Mouse (Mus musculus) CH12.LX (cell line): Measurements from ENCODE around the gene Lrmda.

Source experiments
- CTCF ChIP-seq, 2 experiments: IDR thresholded peaks in 1 of 2; conservative IDR thresholded peaks in 1 of 2; 2 replicates each; pipeline ENCODE4 v1.5.1; 2011 to 2012; ENCODE audit warnings: low read depth in 2 of 2, low read length in 2 of 2, improper control_type of control experiment in 1 of 2, inconsistent platforms in 1 of 2, mild to moderate bottlenecking in 1 of 2, moderate library complexity in 1 of 2
- IRF4 ChIP-seq: IDR thresholded peaks from 2 replicates; pipeline ENCODE4 v1.6.1; 2014; ENCODE audit warnings: low read depth, mild to moderate bottlenecking, inconsistent platforms, low read length, improper control_type of control experiment
- JUND ChIP-seq: conservative IDR thresholded peaks from 2 replicates; pipeline ENCODE4 v1.6.1; 2011; ENCODE audit warnings: low read depth, low read length, improper control_type of control experiment
- MXI1 ChIP-seq: IDR thresholded peaks from 2 replicates; pipeline ENCODE4 v1.6.1; 2011; ENCODE audit warnings: mild to moderate bottlenecking, low read depth, low read length, improper control_type of control experiment
- POLR2AphosphoS2 ChIP-seq: IDR thresholded peaks from 2 replicates; pipeline ENCODE4 v1.6.1; 2011; ENCODE audit warnings: low read depth, low read length, improper control_type of control experiment

DNA sequence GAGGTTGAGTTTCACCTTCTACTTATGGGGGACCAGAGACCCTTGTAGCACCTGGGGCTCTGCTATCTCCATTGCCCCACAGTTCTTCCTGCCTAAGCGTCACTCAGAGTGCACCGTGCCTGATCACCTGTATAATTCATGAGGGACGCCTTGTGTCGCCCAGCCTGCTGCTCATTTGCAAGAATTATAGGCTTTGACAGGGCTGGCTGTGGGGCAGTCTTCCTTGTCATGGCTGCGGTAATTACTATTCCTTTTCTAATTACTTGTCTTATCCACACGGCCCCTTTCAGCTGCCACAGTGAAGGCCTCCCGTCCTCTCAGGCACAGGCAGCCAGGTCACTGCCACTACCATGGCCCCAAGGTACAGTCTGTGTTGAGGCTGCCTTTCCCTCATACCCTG lies 41.3 kb downstream of the Lrmda start:
- TF ChIP-seq CTCF (conservative IDR thresholded peaks at IDR 0.05 in 1 of 2, IDR thresholded peaks at IDR 0.05 in 1 of 2; ENCODE audit: low read depth in 2 of 2, low read length in 2 of 2), result no peak
- no peak for TF ChIP-seq POLR2AphosphoS2
- TF ChIP-seq JUND, result no peak
- no peak for TF ChIP-seq IRF4
- TF ChIP-seq MXI1, result no peak
